Mouse (Mus musculus): Measurements from ENCODE around the gene Gstm6. TPM values are rescaled to one million over a fixed set of nuclear protein-coding genes. Genes with fewer than 3 reads are reported as not detected.
"Not testable (repeated sequence)": the region's sequence is repeated elsewhere in the genome, so short reads cannot be mapped to it uniquely, and the experiment has no call there.

The Gstm6 gene
- polyA plus RNA-seq, 1 experiment: not detected

- TF ChIP-seq POLR2A (IDR thresholded peaks at IDR 0.05; ENCODE audit: insufficient read depth, low read depth, low read length) (no peak), CTCF (IDR thresholded peaks at IDR 0.05; ENCODE audit: insufficient read depth, low read depth, low read length) (no peak)
- 92% methylated on average over 3 of the region's 3 CpGs for WGBS
These were observed 28.5 kb upstream of the Gstm6 start for GRCm38 (mm10) chr3:107972070-107972469.

DNA sequence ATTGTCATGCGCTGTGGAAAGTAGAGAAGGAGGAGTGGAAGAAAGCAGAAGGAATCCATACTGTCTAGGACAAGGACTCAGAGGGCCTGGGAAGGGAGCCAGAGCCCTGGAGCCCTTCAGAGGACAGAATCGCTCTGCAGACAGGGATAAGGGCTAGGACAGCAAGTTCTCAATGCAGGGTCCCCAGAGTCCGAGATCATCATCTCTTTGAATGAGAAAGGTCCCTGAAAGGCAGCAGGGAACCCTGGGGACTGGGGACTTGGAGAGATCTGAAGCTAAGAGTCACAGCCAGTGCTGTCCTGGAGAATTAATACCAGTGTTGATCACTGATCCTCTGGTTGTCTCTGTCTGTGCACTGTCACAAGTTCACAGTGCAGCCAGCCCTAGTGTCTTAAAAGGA lies 27.6 kb upstream of the Gstm6 start:
- not testable (repeated sequence) for H3K4me3 ChIP-seq (ENCODE audit: insufficient read depth, low read depth, low read length); H3K27ac ChIP-seq (ENCODE audit: insufficient read depth, low read depth, low read length); H3K4me1 ChIP-seq (ENCODE audit: control insufficient read depth, insufficient read depth, low read length)
- 64% methylated on average over 3 of the region's 3 CpGs for WGBS

More at GRCm38 (mm10) chr3:107972070-107972469, 28.5 kb upstream of the Gstm6 start:
- Histone ChIP-seq H3K4me1 (ENCODE audit: control insufficient read depth, insufficient read depth, low read length) (0 out of 2 replicates have a peak, but pooled peaks cover 3% of the 10 kb centered on the region), H3K4me3 (ENCODE audit: insufficient read depth, low read depth, low read length) (no peak overlapping the region), H3K27ac (ENCODE audit: insufficient read depth, low read depth, low read length) (no peak overlapping the region)

GRCm38 (mm10) chr3:107968724-107969395 lies 25.3 kb upstream of the Gstm6 start, which contains the start of gene Gstm3:
Gene Gstm3, minus strand, starts transcription at chr3:107969283.
- Histone ChIP-seq H3K4me1 (ENCODE audit: control insufficient read depth, insufficient read depth, low read length) (peaks cover 7% of the 10 kb centered on the region), H3K27ac (ENCODE audit: insufficient read depth, low read depth, low read length) (no peak within 1 kb of the TSS), H3K4me3 (ENCODE audit: insufficient read depth, low read depth, low read length) (no peak within 1 kb of the TSS)
- TF ChIP-seq CTCF (IDR thresholded peaks at IDR 0.05; ENCODE audit: insufficient read depth, low read depth, low read length) (no peak), POLR2A (IDR thresholded peaks at IDR 0.05; ENCODE audit: insufficient read depth, low read depth, low read length) (no peak)
- 65% methylated on average over 13 of the region's 13 CpGs for WGBS

- Histone ChIP-seq H3K4me3 (ENCODE audit: insufficient read depth, low read depth, low read length) (no peak overlapping the region), H3K27ac (ENCODE audit: insufficient read depth, low read depth, low read length) (no peak overlapping the region), H3K4me1 (ENCODE audit: control insufficient read depth, insufficient read depth, low read length) (peaks cover 7% of the 10 kb centered on the region)
- 96% methylated on average over 5 of the region's 5 CpGs for WGBS
- no peak for TF ChIP-seq POLR2A (IDR thresholded peaks at IDR 0.05; ENCODE audit: insufficient read depth, low read depth, low read length)
- TF ChIP-seq CTCF (IDR thresholded peaks at IDR 0.05; ENCODE audit: insufficient read depth, low read depth, low read length): no peak
These were observed 23.1 kb upstream of the Gstm6 start for GRCm38 (mm10) chr3:107966631-107967030.

DNA sequence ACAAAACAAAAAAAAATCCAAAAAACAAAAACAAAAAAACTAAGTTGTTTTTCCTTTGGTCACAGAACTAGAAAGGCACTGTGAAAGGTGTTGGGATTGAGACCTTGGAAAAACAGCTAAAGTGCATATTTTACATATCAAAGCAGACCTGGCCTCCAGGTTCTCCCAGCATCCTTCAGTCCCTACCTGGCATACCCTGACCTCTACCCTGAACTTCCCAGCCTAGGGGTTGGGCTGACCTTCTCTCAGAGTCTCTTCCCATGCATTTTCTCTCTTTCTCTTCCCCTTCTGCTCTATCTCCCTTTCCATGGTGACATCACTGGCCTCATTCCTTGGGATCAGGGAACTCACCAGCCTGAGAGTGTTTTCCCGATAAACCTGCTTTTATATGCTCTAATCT lies 22.0 kb upstream of the Gstm6 start:
- H3K27ac ChIP-seq (ENCODE audit: insufficient read depth, low read depth, low read length): no peak overlapping the region
- TF ChIP-seq CTCF (IDR thresholded peaks at IDR 0.05; ENCODE audit: insufficient read depth, low read depth, low read length) (no peak), POLR2A (IDR thresholded peaks at IDR 0.05; ENCODE audit: insufficient read depth, low read depth, low read length) (no peak)
- peaks cover 7% of the 10 kb centered on the region for H3K4me1 ChIP-seq (ENCODE audit: control insufficient read depth, insufficient read depth, low read length)
- WGBS: 81% methylated on average over 1 of the region's 1 CpGs
- H3K4me3 ChIP-seq (ENCODE audit: insufficient read depth, low read depth, low read length): no peak overlapping the region

DNA sequence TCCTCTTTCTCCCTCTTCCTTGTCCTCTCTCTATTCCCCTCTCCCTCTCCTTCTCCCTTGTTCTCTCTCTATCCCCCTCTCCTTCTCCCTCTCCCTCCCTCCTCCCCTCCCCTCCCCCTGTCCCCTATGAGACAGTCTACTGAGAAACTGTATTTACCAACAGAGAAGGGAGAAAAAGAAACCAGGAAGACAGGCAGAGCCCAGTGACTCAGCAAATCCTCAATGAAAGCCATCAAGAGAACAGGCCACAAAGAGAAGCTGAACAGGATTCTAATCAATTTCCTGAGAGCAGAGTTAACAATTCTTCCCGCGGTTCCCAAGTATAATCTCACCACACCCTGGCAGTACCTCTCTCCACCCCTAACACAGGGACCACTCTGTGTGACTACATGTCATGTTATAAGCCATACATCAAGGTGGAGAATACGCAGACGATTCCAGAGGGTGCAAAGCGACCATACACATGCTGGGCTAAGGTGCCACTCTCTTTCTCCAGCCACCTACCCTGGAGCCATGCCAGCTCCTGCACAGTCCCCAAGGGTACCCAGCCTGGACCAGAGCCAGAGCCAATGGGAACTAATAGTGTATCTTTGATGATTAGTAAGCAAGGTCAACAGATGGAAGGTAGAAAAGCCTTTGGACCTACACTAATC lies 21.2 kb upstream of the Gstm6 start:
- Histone ChIP-seq H3K4me1 (ENCODE audit: control insufficient read depth, insufficient read depth, low read length) (peaks cover 7% of the 10 kb centered on the region), H3K4me3 (ENCODE audit: insufficient read depth, low read depth, low read length) (no peak overlapping the region), H3K27ac (ENCODE audit: insufficient read depth, low read depth, low read length) (no peak overlapping the region)
- 59% methylated on average over 5 of the region's 5 CpGs for WGBS
- TF ChIP-seq POLR2A (IDR thresholded peaks at IDR 0.05; ENCODE audit: insufficient read depth, low read depth, low read length) (no peak), CTCF (IDR thresholded peaks at IDR 0.05; ENCODE audit: insufficient read depth, low read depth, low read length) (no peak)

GRCm38 (mm10) chr3:107964026-107964425 lies 20.5 kb upstream of the Gstm6 start:
- no peak overlapping the region for H3K27ac ChIP-seq (ENCODE audit: insufficient read depth, low read depth, low read length)
- TF ChIP-seq CTCF (IDR thresholded peaks at IDR 0.05; ENCODE audit: insufficient read depth, low read depth, low read length): no peak
- no peak for TF ChIP-seq POLR2A (IDR thresholded peaks at IDR 0.05; ENCODE audit: insufficient read depth, low read depth, low read length)
- H3K4me1 ChIP-seq (ENCODE audit: control insufficient read depth, insufficient read depth, low read length): peaks cover 7% of the 10 kb centered on the region
- H3K4me3 ChIP-seq (ENCODE audit: insufficient read depth, low read depth, low read length): no peak overlapping the region
- WGBS: 95% methylated on average over 4 of the region's 4 CpGs

- H3K4me3 ChIP-seq (ENCODE audit: insufficient read depth, low read depth, low read length); H3K4me1 ChIP-seq (ENCODE audit: control insufficient read depth, insufficient read depth, low read length); H3K27ac ChIP-seq (ENCODE audit: insufficient read depth, low read depth, low read length): not testable (repeated sequence)
- 88% methylated on average over 9 of the region's 9 CpGs for WGBS
These were observed 11.7 kb upstream of the Gstm6 start for GRCm38 (mm10) chr3:107955260-107955659.

GRCm38 (mm10) chr3:107953906-107954305 lies 10.4 kb upstream of the Gstm6 start:
- no peak overlapping the region for H3K27ac ChIP-seq (ENCODE audit: insufficient read depth, low read depth, low read length)
- no peak overlapping the region for H3K4me3 ChIP-seq (ENCODE audit: insufficient read depth, low read depth, low read length)
- TF ChIP-seq POLR2A (IDR thresholded peaks at IDR 0.05; ENCODE audit: insufficient read depth, low read depth, low read length) (no peak), CTCF (IDR thresholded peaks at IDR 0.05; ENCODE audit: insufficient read depth, low read depth, low read length) (no peak)
- 86% methylated on average over 5 of the region's 5 CpGs for WGBS
- no peaks in the 10 kb centered on the region for H3K4me1 ChIP-seq (ENCODE audit: control insufficient read depth, insufficient read depth, low read length)

All from olfactory bulb, adult 2 months (tissue).